Mouse (Mus musculus) embryonic facial prominence, embryonic 12.5 days (tissue): ENCODE results near the gene Mdh2. TPM values are rescaled to one million over a fixed set of nuclear protein-coding genes. Genes with fewer than 3 reads are reported as not detected.

ENCODE experiments used
- microRNA-seq: library from miRNA; unstranded; fragments of <30 nt; microRNA quantifications from one replicate; pipeline ENCODE4, GENCODE M21; 2017
- polyA plus RNA-seq: library from polyadenylated mRNA; unstranded; fragments of >200 nt; fragmentation: Nextera tagmentation; extraction: Ambion mirVana; gene quantifications from 2 replicates; pipeline ENCODE4 v1.2.1, GENCODE M21; 2016

Mdh2 gene
- polyA plus RNA-seq, 1 experiment from 2014 or later = 498 TPM

Small RNA genes within 50 kb of the gene (microRNA-seq; reads per million reads assigned to microRNA genes)
- not detected for gene Gm23268
- gene Mir7034 = not detected

Other genes starting within 250 kb of the Mdh2 start
- 57.9 and 60.5 TPM in 2 replicates for gene Hip1, start 233.4 kb upstream of the Mdh2 start, polyA plus RNA-seq
- gene Ccl26, start 214.9 kb upstream of the Mdh2 start, polyA plus RNA-seq = not detected in 2 replicates
- 0.99 and 1.0 TPM in 2 replicates for gene Ccl24, start 205.4 kb upstream of the Mdh2 start, polyA plus RNA-seq
- 47.4 and 49.1 TPM in 2 replicates for gene Rhbdd2, start 145.9 kb upstream of the Mdh2 start, polyA plus RNA-seq
- 98.4 and 99.4 TPM in 2 replicates for gene Por, start 108.4 kb upstream of the Mdh2 start, polyA plus RNA-seq
- gene Tmem120a, start 34.0 kb upstream of the Mdh2 start, polyA plus RNA-seq = 50.4 and 53.1 TPM in 2 replicates
- gene Styxl1, start 95 bp upstream of the Mdh2 start, polyA plus RNA-seq = 0.23 and 0.47 TPM in 2 replicates
- gene Srrm3, start 28.4 kb downstream of the Mdh2 start, polyA plus RNA-seq = 3.6 and 8.9 TPM in 2 replicates
- 67.9 and 74.8 TPM in 2 replicates for gene Hspb1, start 109.4 kb downstream of the Mdh2 start, polyA plus RNA-seq
- 221 and 228 TPM in 2 replicates for gene Ywhag, start 156.1 kb downstream of the Mdh2 start, polyA plus RNA-seq
- gene Ssc4d, start 196.1 kb downstream of the Mdh2 start, polyA plus RNA-seq = 4.7 and 5.1 TPM in 2 replicates
- gene Zp3, start 201.6 kb downstream of the Mdh2 start, polyA plus RNA-seq = 0.12 TPM in 1 of 2 replicates, not detected in the other
- gene Dtx2, start 216.3 kb downstream of the Mdh2 start, polyA plus RNA-seq = 33.8 and 38.9 TPM in 2 replicates